Mouse (Mus musculus) thymus, adult 2 months (tissue): ENCODE measurements at regions not wholly inside any gene's neighbourhood (a gene's known extent, or its start where the extent isn't known, plus 50 kb on each side); places are given as distances from the start of the nearest gene placed in this dataset.

Source experiments
- CTCF ChIP-seq: fragments of 200-500 bp; IDR thresholded peaks from 2 replicates; pipeline ENCODE4 v1.5.1; 2012; ENCODE audit warnings: mild to moderate bottlenecking, control low read depth, low read length, moderate library complexity, borderline replicate concordance; ENCODE audit not compliant: control insufficient read depth, poor library complexity, insufficient read depth; ENCODE audit errors: extremely low read depth
- POLR2A ChIP-seq: fragments of 200-500 bp; IDR thresholded peaks from 2 replicates; pipeline ENCODE4 v1.6.1; 2012; ENCODE audit warnings: mild to moderate bottlenecking, low read length, control low read depth, moderate library complexity; ENCODE audit not compliant: control insufficient read depth, poor library complexity, insufficient read depth; ENCODE audit errors: extremely low read depth

- TF ChIP-seq CTCF (no peak), POLR2A (no peak)
These were observed 121.9 kb downstream of the Gm10260 start for GRCm38 (mm10) chr13:97638457-97639088.
